Mouse (Mus musculus) hindbrain, embryonic 14.5 days (tissue): ENCODE results near the gene Srcin1. TPM values are rescaled to one million over a fixed set of nuclear protein-coding genes. Genes with fewer than 3 reads are reported as not detected.

ENCODE experiments used
- ATAC-seq: fragments of 200-750 bp; cut with Nextera tagmentation; 2 replicates; pipeline ENCODE4 v1.8.0; 2017; ENCODE audit warnings: moderate number of reproducible peaks, mild to moderate bottlenecking, moderate TSS enrichment, moderate library complexity; ENCODE audit not compliant: low FRiP score
- DNase-seq: peaks from one replicate; pipeline ENCODE4 v3.0.0-alpha.2; 2015; ENCODE audit warnings: low spot score
- H3K27ac ChIP-seq: fragments of 300-500 bp; sonication (generic); 2 replicates; pipeline ENCODE4 v1.5.1; 2014; ENCODE audit warnings: mild to moderate bottlenecking, moderate library complexity
- H3K27me3 ChIP-seq: fragments of 300-500 bp; sonication (generic); 2 replicates; pipeline ENCODE4 v1.6.1; 2014; ENCODE audit warnings: mild to moderate bottlenecking, low read length, mixed read lengths; ENCODE audit not compliant: control insufficient read depth, insufficient read depth
- H3K36me3 ChIP-seq: fragments of 300-500 bp; sonication (generic); replicated peaks from 2 replicates; pipeline ENCODE4 v1.6.1; 2014; ENCODE audit not compliant: control insufficient read depth, insufficient read depth
- H3K4me1 ChIP-seq: fragments of 300-500 bp; sonication (generic); replicated peaks from 2 replicates; pipeline ENCODE4 v1.6.1; 2014; ENCODE audit warnings: antibody characterized with exemption, low read length, mixed read lengths; ENCODE audit not compliant: control insufficient read depth, insufficient read depth
- H3K4me2 ChIP-seq: fragments of 300-500 bp; sonication (generic); replicated peaks from 2 replicates; pipeline ENCODE4 v1.6.1; 2014; ENCODE audit warnings: mild to moderate bottlenecking, moderate library complexity
- H3K4me3 ChIP-seq: fragments of 300-500 bp; sonication (generic); replicated peaks from 2 replicates; pipeline ENCODE4 v1.5.1; 2014; ENCODE audit warnings: mild to moderate bottlenecking, low read length
- H3K9ac ChIP-seq: fragments of 300-500 bp; sonication (generic); 2 replicates; pipeline ENCODE4 v1.6.1; 2014
- H3K9me3 ChIP-seq: fragments of 300-500 bp; sonication (generic); 2 replicates; pipeline ENCODE4 v1.6.1; 2016; ENCODE audit warnings: low read length; ENCODE audit not compliant: control insufficient read depth
- WGBS: fragments of 180-500 bp; shearing (Covaris S2); extraction: QIAGEN DNeasy Blood & Tissue Kit; methylation state at CpG from one replicate; pipeline ENCODE4 v1.1.7; 2014; 5-methylcytosine and 5-hydroxymethylcytosine counted together
- polyA plus RNA-seq: library from polyadenylated mRNA; unstranded; fragments of >200 nt; fragmentation: Nextera tagmentation; extraction: Ambion mirVana; gene quantifications from 2 replicates; pipeline ENCODE4 v1.2.1, GENCODE M21; 2014

Gene Srcin1
- polyA plus RNA-seq, 1 experiment from 2014 or later: 9.1 TPM

GRCm38 (mm10) chr11:97509058-97509457 lies 66.9 kb downstream of the Srcin1 start:
- WGBS: 58% methylated on average over 5 of the region's 5 CpGs
- H3K27ac ChIP-seq: no peak overlapping the region
- no peak overlapping the region for H3K9ac ChIP-seq
- no peaks in the 10 kb centered on the region for H3K27me3 ChIP-seq
- no peaks in the 10 kb centered on the region for H3K36me3 ChIP-seq
- H3K4me3 ChIP-seq: no peak overlapping the region
- H3K9me3 ChIP-seq: no peaks in the 10 kb centered on the region
- peaks cover 11% of the 10 kb centered on the region for H3K4me1 ChIP-seq
- no peak overlapping the region for H3K4me2 ChIP-seq
- ATAC-seq: no peak
- DNase-seq: no peak

GRCm38 (mm10) chr11:97508198-97508597 lies 67.8 kb downstream of the Srcin1 start:
- no peak overlapping the region for H3K4me3 ChIP-seq
- 81% methylated on average over 3 of the region's 3 CpGs for WGBS
- DNase-seq: no peak
- H3K27me3 ChIP-seq: no peaks in the 10 kb centered on the region
- no peak for ATAC-seq
- no peaks in the 10 kb centered on the region for H3K9me3 ChIP-seq
- H3K36me3 ChIP-seq: no peaks in the 10 kb centered on the region
- H3K9ac ChIP-seq: no peak overlapping the region
- H3K4me2 ChIP-seq: no peak overlapping the region
- peaks cover 11% of the 10 kb centered on the region for H3K4me1 ChIP-seq
- H3K27ac ChIP-seq: no peak overlapping the region

- Histone ChIP-seq H3K9me3 (no peaks in the 10 kb centered on the region), H3K27ac (no peak overlapping the region), H3K4me2 (no peak overlapping the region), H3K4me3 (no peak overlapping the region), H3K9ac (no peak overlapping the region), H3K4me1 (peaks cover 11% of the 10 kb centered on the region), H3K36me3 (peaks cover 5% of the 10 kb centered on the region; the same call in 1 of the 2 replicates), H3K27me3 (peaks cover 12% of the 10 kb centered on the region)
- no peak for ATAC-seq
- WGBS: 58% methylated on average over 8 of the region's 8 CpGs
- no peak for DNase-seq
These were observed 69.7 kb downstream of the Srcin1 start for GRCm38 (mm10) chr11:97506331-97506730.

- H3K4me1 ChIP-seq: peaks cover 14% of the 10 kb centered on the region
- peaks cover 5% of the 10 kb centered on the region; the same call in 1 of the 2 replicates for H3K36me3 ChIP-seq
- no peak for DNase-seq
- no peak overlapping the region for H3K4me2 ChIP-seq
- H3K9me3 ChIP-seq: no peaks in the 10 kb centered on the region
- no peak overlapping the region for H3K4me3 ChIP-seq
- peaks cover 17% of the 10 kb centered on the region for H3K27me3 ChIP-seq
- H3K27ac ChIP-seq: no peak overlapping the region
- no peak overlapping the region for H3K9ac ChIP-seq
- WGBS: 82% methylated on average over 4 of the region's 4 CpGs
- ATAC-seq: no peak
These were observed 70.2 kb downstream of the Srcin1 start for GRCm38 (mm10) chr11:97505784-97506183.

- Histone ChIP-seq H3K4me1 (peaks cover 12% of the 10 kb centered on the region), H3K4me2 (no peak overlapping the region), H3K4me3 (no peak overlapping the region), H3K9me3 (no peaks in the 10 kb centered on the region), H3K9ac (no peak overlapping the region), H3K36me3 (peaks cover 17% of the 10 kb centered on the region), H3K27ac (no peak overlapping the region), H3K27me3 (peaks cover 43% of the 10 kb centered on the region)
- whole genome bisulfite sequencing: 86% methylated on average over 4 of the region's 4 CpGs
- DNase-seq (no peak), ATAC-seq (no peak)
These were observed 73.1 kb downstream of the Srcin1 start for GRCm38 (mm10) chr11:97502846-97503245.

- WGBS: 44% methylated on average over 9 of the region's 9 CpGs
- H3K27me3 ChIP-seq: peaks cover 48% of the 10 kb centered on the region
These were observed 73.6 kb downstream of the Srcin1 start for GRCm38 (mm10) chr11:97502383-97502782.

GRCm38 (mm10) chr11:97500720-97501448 lies 75.1 kb downstream of the Srcin1 start:
- WGBS: 9% methylated on average over 49 of the region's 51 CpGs
- peak overlapping the region; percentile 30 for H3K4me3 ChIP-seq
- H3K9ac ChIP-seq: peak overlapping the region; percentile 40
- peaks cover 21% of the 10 kb centered on the region for H3K36me3 ChIP-seq
- peaks cover 12% of the 10 kb centered on the region for H3K4me1 ChIP-seq
- DNase-seq (no peak), ATAC-seq (0 out of 2 replicates have a peak, but pooled peaks have one; percentile 25)
- H3K4me2 ChIP-seq: peak overlapping the region; percentile 55
- H3K27me3 ChIP-seq: peaks cover 53% of the 10 kb centered on the region
- no peak overlapping the region for H3K27ac ChIP-seq
- no peaks in the 10 kb centered on the region for H3K9me3 ChIP-seq

More at GRCm38 (mm10) chr11:97502383-97502782, 73.6 kb downstream of the Srcin1 start:
- ATAC-seq (no peak), DNase-seq (no peak)
- Histone ChIP-seq H3K9me3 (no peaks in the 10 kb centered on the region), H3K4me1 (peaks cover 12% of the 10 kb centered on the region), H3K9ac (no peak overlapping the region), H3K4me2 (no peak overlapping the region), H3K4me3 (no peak overlapping the region), H3K36me3 (peaks cover 17% of the 10 kb centered on the region), H3K27ac (no peak overlapping the region)

- Histone ChIP-seq H3K4me1 (peaks cover 12% of the 10 kb centered on the region), H3K36me3 (peaks cover 21% of the 10 kb centered on the region), H3K27ac (no peak within 1 kb of the TSS), H3K27me3 (peaks cover 53% of the 10 kb centered on the region), H3K9me3 (no peaks in the 10 kb centered on the region), H3K4me2 (peak within 1 kb of the TSS; percentile 55), H3K4me3 (peak within 1 kb of the TSS; percentile 30), H3K9ac (peak within 1 kb of the TSS; percentile 40)
- ATAC-seq: peak; percentile 40; the same call in 1 of the 2 replicates
- no peak for DNase-seq
- 9% methylated on average over 71 of the region's 88 CpGs for WGBS
These were observed 75.9 kb downstream of the Srcin1 start, which contains the start of gene 4933428G20Rik for GRCm38 (mm10) chr11:97499865-97500719. Gene 4933428G20Rik, minus strand, starts transcription at chr11:97500340.

GRCm38 (mm10) chr11:97497543-97497942 lies 78.4 kb downstream of the Srcin1 start:
- 91% methylated on average over 4 of the region's 4 CpGs for WGBS
- ATAC-seq (no peak), DNase-seq (no peak)
- Histone ChIP-seq H3K36me3 (peaks cover 41% of the 10 kb centered on the region), H3K4me1 (peaks cover 12% of the 10 kb centered on the region), H3K9ac (no peak overlapping the region), H3K27me3 (peaks cover 52% of the 10 kb centered on the region), H3K27ac (no peak overlapping the region), H3K4me3 (no peak overlapping the region), H3K9me3 (no peaks in the 10 kb centered on the region), H3K4me2 (no peak overlapping the region)
